Mouse (Mus musculus) megakaryocyte, embryonic 14.5 days (primary cell): ENCODE data around the gene Znrf4.

Experiments used
- FLI1 ChIP-seq: IDR thresholded peaks from 2 replicates; pipeline ENCODE4 v1.6.1; 2012; ENCODE audit warnings: low read length, inconsistent platforms, mixed read lengths
- GATA1 ChIP-seq: IDR thresholded peaks from 3 replicates; pipeline ENCODE4 v1.6.1; 2012; ENCODE audit warnings: mixed read lengths, low read length, inconsistent platforms, borderline replicate concordance

DNA sequence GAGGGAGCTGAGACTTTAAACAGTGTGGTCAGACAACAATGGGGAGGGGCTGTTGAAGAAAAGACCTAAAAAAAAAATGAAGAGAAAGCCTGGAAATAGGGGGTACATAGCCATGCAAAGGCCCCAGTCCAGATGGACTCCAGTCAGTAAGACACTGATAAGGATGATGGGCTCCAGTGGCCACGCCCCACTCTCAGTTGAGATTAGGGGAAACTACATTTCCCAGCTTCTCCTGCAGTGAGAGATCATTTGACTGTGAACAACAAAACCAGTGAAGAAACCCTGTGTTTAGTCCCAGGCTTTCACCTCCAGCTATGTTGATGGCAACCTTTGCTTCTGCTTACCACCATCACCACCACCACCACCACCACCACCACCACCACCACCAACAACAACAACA is 33.7 kb upstream of the Znrf4 start:
- TF ChIP-seq GATA1 (no peak), FLI1 (no peak)
